Mouse (Mus musculus): ENCODE measurements at regions not wholly inside any gene's neighbourhood (a gene's known extent, or its start where the extent isn't known, plus 50 kb on each side); places are given as distances from the start of the nearest gene placed in this dataset.

DNA sequence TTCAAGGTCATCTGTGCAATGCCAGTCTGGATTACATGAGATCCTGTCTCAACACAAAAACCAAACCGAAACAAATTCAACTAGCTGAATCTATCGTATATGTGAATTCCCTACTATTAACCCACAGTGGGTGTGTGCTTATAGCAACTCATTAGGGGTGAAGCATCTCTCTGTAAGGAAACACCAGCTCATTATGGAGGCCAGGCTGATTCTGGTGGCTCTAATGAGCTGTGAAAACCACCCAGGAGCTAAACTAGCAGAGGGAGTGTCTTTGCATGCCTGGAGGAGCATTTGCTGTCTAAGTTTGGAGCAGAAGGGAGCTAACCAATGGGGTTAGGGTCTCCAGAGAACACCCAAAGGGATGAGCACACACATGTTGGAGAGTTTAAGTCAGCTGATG, 54.1 kb upstream of the Adamts2 start:
- DNase-seq, result no peak

GRCm38 (mm10) chr11:50546456-50547144, 55.3 kb upstream of the Adamts2 start:
- no peak for DNase-seq

- DNase-seq, result no peak
Measured at GRCm38 (mm10) chr11:50545421-50545820, 56.5 kb upstream of the Adamts2 start.

DNA sequence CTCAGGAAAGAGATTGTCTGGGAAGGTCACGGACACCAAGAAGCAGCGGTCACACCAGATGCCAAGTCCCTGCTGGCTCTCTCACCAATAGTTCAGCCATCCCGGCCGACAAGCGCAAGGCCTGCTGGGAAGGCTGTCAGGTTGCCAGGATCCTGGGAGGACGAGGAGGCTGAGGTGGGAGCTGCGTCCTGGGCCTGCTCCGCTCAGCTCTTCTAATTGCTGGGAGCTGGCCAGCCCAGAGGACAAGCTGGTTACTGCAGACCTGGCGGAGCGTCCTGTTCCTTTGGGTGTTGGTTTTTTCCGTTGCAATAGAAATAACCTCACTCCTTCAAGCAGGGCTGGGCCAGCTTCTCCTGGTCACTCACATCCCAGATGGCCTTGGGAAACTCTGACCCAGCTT, 61.7 kb upstream of the Adamts2 start:
- DNase-seq, result peak; percentile 34

GRCm38 (mm10) chr11:50534266-50534665, 67.6 kb upstream of the Adamts2 start:
- DNase-seq, result no peak

DNA sequence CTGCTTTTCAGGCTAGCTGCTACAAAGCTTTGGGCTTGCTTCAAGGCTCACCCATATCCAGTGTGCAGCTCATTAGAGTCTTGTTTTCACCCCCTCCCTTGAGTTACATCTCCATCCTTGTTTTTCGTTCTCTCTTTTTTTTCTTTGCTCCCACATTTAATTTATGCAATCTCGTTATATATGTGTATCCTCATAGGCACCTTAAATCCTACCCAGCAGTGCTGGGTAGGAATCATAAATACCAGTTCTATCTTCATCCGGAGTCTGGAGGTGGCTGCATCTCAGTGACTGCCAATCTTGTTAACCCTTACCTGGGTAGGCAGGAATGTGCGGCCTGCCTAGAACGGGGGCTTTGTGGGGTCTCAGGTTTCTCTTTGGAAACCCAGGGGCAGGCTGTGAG, 74.0 kb upstream of the Adamts2 start:
- no peak for DNase-seq

DNA sequence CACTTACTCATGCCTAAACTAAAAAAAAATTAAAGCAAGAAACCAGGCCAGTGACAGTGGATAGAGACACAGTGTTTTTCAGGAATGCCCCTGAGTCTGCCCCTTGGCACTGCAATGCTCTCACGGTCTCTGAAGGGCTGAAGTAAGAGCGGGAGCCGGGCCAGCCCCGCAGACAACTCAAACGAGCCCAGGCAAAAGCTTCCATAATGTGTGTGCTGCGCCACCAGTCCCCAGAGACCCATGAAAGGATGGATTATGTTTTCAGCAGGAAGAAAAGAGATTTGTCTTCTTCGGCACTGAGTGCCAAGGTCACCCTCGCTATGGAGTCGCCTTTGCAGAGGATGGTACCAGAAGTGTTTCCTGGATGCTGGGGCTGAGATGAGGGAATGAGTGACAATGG, 81.7 kb upstream of the Adamts2 start:
- DNase-seq, result no peak

DNA sequence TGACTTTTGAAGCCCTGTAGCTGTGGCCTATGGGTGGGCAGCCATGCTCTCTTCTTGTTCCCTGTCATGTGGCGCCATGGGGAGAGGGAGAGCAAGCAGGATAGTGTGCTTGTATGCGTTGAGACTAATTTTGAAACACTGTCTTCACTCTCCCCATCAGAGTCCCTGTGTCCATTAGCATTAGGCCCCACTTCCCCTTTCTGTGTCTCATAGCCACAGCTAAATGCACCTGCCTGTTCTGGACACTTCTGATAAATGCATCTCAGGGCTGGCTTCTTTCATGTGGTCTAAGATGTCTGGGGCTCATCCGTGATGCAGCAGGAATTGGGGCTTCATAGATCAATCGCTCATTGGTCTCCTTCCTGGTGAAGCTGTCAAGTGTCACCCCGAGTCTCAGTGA, 77.0 kb upstream of the Rufy1 start:
- DNase-seq, result no peak

- DNase-seq, result no peak
Measured at GRCm38 (mm10) chr11:50507498-50507824, 76.5 kb upstream of the Rufy1 start.

- DNase-seq, result no peak
Measured at GRCm38 (mm10) chr11:50506820-50507497, 76.0 kb upstream of the Rufy1 start.

DNA sequence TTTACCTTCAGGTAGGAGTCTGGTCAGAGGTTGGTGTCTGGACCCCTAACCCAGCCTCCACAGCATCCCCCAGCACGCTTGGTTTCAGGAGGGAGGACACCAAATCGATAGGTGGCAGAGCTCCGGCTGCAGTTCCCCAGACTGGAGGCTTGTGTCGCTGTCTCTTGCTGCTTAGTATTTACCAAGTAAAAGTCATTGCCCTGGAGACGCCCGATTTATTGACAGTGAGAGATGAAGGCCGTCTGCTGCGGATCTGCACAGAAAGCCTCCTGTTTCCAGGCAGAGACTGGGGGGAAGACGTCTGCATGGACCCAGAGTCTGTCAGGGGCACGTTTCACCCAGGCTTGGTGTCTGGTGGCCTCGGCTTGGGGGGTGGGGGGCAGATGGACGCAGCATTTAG, 70.4 kb upstream of the Rufy1 start:
- DNase-seq, result no peak

DNA sequence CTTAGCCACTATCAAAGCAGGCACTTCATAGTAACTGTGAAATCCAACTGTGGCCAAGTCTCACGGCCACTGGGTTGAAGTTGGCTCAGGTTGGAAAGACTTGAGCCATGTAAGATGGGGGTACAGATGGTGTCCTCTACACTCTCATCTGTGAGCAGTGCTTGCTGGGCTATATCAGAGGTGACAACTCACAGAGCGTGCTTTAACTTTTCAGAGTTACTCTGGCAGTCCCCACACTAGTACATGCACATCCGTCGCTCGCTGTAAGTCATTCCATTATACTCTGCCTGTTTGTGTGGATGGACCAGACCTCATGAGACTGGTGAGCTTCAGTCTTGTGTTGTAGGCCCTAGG, 62.2 kb upstream of the Rufy1 start:
- DNase-seq, result no peak

GRCm38 (mm10) chr11:50492399-50493122, 61.6 kb upstream of the Rufy1 start:
- no peak for DNase-seq

DNA sequence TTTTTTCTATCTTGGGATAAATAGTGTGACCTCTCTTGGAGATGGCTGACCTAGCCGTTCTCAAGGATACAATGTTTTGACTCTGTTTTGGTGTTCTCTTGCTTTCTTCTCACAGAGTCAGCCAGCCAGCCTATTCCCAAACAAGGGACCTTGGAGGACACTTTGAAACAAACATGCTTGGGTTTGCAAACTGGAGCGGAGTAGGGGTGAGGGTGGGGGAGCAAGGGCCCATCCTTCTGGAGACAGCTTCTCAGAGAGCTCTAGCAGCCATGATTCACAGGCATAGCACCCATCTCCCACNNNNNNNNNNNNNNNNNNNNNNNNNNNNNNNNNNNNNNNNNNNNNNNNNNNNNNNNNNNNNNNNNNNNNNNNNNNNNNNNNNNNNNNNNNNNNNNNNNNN, 52.9 kb upstream of the Rufy1 start:
- no peak for DNase-seq

DNA sequence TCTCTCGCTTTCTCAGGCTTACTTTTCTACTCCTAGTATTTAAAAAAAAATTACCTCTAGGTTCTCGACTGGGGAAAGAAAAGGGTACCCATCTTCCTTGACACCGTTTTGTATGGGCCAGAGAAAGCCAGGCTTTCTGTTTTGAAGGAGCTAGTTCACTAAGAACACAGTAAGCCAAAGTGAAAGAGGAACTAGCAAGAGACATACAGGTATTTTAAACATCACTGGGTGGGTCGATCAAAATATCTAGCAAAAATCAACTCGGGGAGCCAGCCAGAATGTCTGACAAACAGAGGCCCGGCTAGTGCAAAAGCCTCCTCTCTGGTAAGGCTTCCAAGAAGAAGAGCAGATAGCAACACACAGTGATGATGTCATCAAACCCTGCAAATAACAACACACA, 52.2 kb upstream of the Rufy1 start:
- no peak for DNase-seq

GRCm38 (mm10) chr11:50482607-50483006, 51.7 kb upstream of the Rufy1 start:
- no peak for DNase-seq
